4 mouse cellular contexts compared by ENCODE assay signal in genomic region chr13:51078586-51078985, GRCm38 (mm10). TPM values are rescaled to one million over a fixed set of nuclear protein-coding genes. Genes with fewer than 3 reads are reported as not detected.
DNase-seq lines count a peak whose midpoint lies in the region; TF ChIP-seq lines count a peak whose summit lies in the region.
"Not testable (repeated sequence)": the region's sequence is repeated elsewhere in the genome, so short reads cannot be mapped to it uniquely, and the experiment has no call there.

No protein-coding gene starts in this region.

- TF ChIP-seq EP300 in ES-Bruce4 (IDR thresholded peaks at IDR 0.05; ENCODE audit: insufficient read depth, low read depth, low read length) = 0 out of 2 replicates have a peak, but pooled peaks have one; percentile 2

- peak overlapping the region; percentile 97; the same call in 1 of the 2 replicates for H3K27ac ChIP-seq in ES-Bruce4 (ENCODE audit: insufficient read depth, low read length)

- peaks cover 18% of the 10 kb centered on the region for H3K9me3 ChIP-seq in ES-Bruce4 (replicated peaks; ENCODE audit: control insufficient read depth, insufficient read depth, low read length, poor library complexity, severe bottlenecking)

- H3K27me3 ChIP-seq in ES-Bruce4 (ENCODE audit: control insufficient read depth, insufficient read depth, low read length, poor library complexity, severe bottlenecking) = not testable (repeated sequence)

- H3K36me3 ChIP-seq in ES-Bruce4 (ENCODE audit: control insufficient read depth, insufficient read depth, low read length, poor library complexity, severe bottlenecking) = not testable (repeated sequence)

- not testable (repeated sequence) for TF ChIP-seq POLR2A in ES-Bruce4 (IDR thresholded peaks at IDR 0.05; ENCODE audit: insufficient read depth, low read length)

- H3K4me3 ChIP-seq in ES-Bruce4 (ENCODE audit: low read depth, low read length) = not testable (repeated sequence)

- DNase-seq in ES-CJ7 (ENCODE audit: low read depth, low spot score) = peak; percentile 70
- peak; percentile 96 for DNase-seq in R1 (ENCODE audit: low read depth, low spot score)
- DNase-seq in ZHBTc4 (ENCODE audit: low read depth, low spot score) = peak; percentile 80

- not testable (repeated sequence) for H3K9ac ChIP-seq in ES-Bruce4 (ENCODE audit: low read depth, poor library complexity, severe bottlenecking)

- TF ChIP-seq CTCF in ES-Bruce4 (IDR thresholded peaks at IDR 0.05; ENCODE audit: low read depth, low read length) = not testable (repeated sequence)

- H3K4me1 ChIP-seq in ES-Bruce4 (ENCODE audit: control insufficient read depth, insufficient read depth, low read length) = not testable (repeated sequence)

RNA-seq across cellular contexts. Expression of gene Spin1, which starts 22.1 kb away (rescaled TPM):
- 72.0 and 72.3 TPM in 2 replicates for polyA plus RNA-seq in ES-Bruce4 (2011; ENCODE audit: insufficient read depth, insufficient read length, low read depth, missing spikeins)
